Mouse (Mus musculus) lung, postnatal 0 days (tissue): ENCODE results near the gene Paox. TPM values are rescaled to one million over a fixed set of nuclear protein-coding genes. Genes with fewer than 3 reads are reported as not detected.

Experiments
- ATAC-seq: fragments of 200-750 bp; cut with Nextera tagmentation; 2 replicates; pipeline ENCODE4 v1.8.0; 2017; ENCODE audit warnings: moderate library complexity
- DNase-seq: peaks from one replicate; pipeline ENCODE4 v3.0.0-alpha.2; 2016; ENCODE audit warnings: low spot score
- H3K27ac ChIP-seq: fragments of 300-500 bp; sonication (generic); 2 replicates; pipeline ENCODE4 v1.5.1; 2014; ENCODE audit warnings: antibody characterized with exemption, mild to moderate bottlenecking, low read length, mixed read lengths
- H3K27me3 ChIP-seq: fragments of 300-500 bp; sonication (generic); replicated peaks from 2 replicates; pipeline ENCODE4 v1.6.1; 2014; ENCODE audit warnings: low read length, mixed read lengths; ENCODE audit not compliant: insufficient read depth
- H3K36me3 ChIP-seq: fragments of 300-500 bp; sonication (generic); 2 replicates; pipeline ENCODE4 v1.6.1; 2014; ENCODE audit warnings: low read length, mixed read lengths; ENCODE audit not compliant: insufficient read depth
- H3K4me1 ChIP-seq: fragments of 300-500 bp; sonication (generic); 2 replicates; pipeline ENCODE4 v1.6.1; 2014; ENCODE audit warnings: antibody characterized with exemption, low read depth, low read length, mixed read lengths; ENCODE audit not compliant: insufficient read depth
- H3K4me2 ChIP-seq: fragments of 300-500 bp; sonication (generic); replicated peaks from 2 replicates; pipeline ENCODE4 v1.6.1; 2014; ENCODE audit warnings: low read depth, mild to moderate bottlenecking, low read length, moderate library complexity, mixed read lengths
- H3K4me3 ChIP-seq: fragments of 300-500 bp; sonication (generic); 2 replicates; pipeline ENCODE4 v1.5.1; 2014; ENCODE audit warnings: low read depth, low read length
- H3K9ac ChIP-seq: fragments of 300-500 bp; sonication (generic); replicated peaks from 2 replicates; pipeline ENCODE4 v1.6.1; 2014; ENCODE audit warnings: low read depth, mild to moderate bottlenecking
- H3K9me3 ChIP-seq: fragments of 300-500 bp; sonication (generic); 2 replicates; pipeline ENCODE4 v1.6.1; 2016; ENCODE audit warnings: low read length, mixed read lengths
- CTCF ChIP-seq: IDR thresholded peaks from 2 replicates; pipeline ENCODE4 v1.5.1; 2016; ENCODE audit warnings: antibody characterized with exemption, mild to moderate bottlenecking
- EP300 ChIP-seq: IDR thresholded peaks from 2 replicates; pipeline ENCODE4 v1.6.1; 2016; ENCODE audit warnings: antibody characterized with exemption, mild to moderate bottlenecking, control low read depth
- WGBS: fragments of 180-500 bp; shearing (Covaris S2); extraction: QIAGEN DNeasy Blood & Tissue Kit; methylation state at CpG from one replicate; pipeline ENCODE4 v1.1.7; 2014; 5-methylcytosine and 5-hydroxymethylcytosine counted together
- polyA plus RNA-seq: library from polyadenylated mRNA; unstranded; fragments of >200 nt; fragmentation: Nextera tagmentation; extraction: Ambion mirVana; gene quantifications from 2 replicates; pipeline ENCODE4 v1.2.1, GENCODE M21; 2015

The Paox gene
- polyA plus RNA-seq, 1 experiment from 2014 or later: 17.3 TPM

DNA sequence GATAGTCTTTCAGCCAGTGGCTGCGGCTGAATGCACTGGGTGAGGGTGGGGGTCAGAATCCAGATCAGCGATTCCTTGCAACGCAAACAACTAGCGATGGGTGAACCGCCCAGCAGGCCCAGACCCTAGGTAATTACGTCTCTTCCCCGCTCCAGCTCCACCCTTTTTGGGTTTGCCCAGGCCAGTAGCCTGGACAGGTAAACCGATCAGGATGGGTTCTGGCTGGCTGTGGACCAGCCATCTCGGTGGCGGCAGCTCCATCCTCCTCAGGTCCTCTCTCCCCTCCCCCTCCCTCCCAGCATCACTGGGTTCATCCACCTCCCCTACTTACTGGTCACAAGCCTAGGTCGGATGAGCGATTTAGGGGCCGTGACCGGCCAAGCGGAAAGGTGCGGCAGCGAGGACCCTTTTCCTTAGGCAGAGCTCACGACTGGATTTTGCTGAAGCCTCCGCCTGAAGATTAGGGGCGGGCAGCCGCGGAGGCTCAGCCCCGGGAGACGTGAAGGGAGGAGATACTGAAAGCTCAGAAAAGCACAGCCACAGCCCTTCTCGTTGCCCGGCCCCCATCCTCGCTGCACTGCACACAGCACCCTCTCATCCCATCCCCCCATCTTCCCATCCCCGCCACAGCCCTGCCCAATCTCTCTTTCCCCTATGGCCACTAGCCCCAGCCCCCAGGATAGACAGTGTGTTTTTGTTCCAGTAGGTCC is 38.8 kb downstream of the Paox start, which contains the start of gene Sprn:
Gene Sprn, minus strand, starts transcription at position 660 of the 710 bp plus-strand sequence.
- H3K9ac ChIP-seq: no peak within 1 kb of the TSS
- no peak for TF ChIP-seq CTCF
- no peak for TF ChIP-seq EP300
- H3K4me1 ChIP-seq: no peaks in the 10 kb centered on the region
- no peak for DNase-seq
- 4% methylated on average over 28 of the region's 28 CpGs for WGBS
- no peak within 1 kb of the TSS for H3K27ac ChIP-seq
- no peaks in the 10 kb centered on the region for H3K36me3 ChIP-seq
- peaks cover 20% of the 10 kb centered on the region; the same call in 1 of the 2 replicates for H3K27me3 ChIP-seq
- no peak within 1 kb of the TSS for H3K4me3 ChIP-seq
- no peak within 1 kb of the TSS for H3K4me2 ChIP-seq
- H3K9me3 ChIP-seq: no peaks in the 10 kb centered on the region
- no peak for ATAC-seq

DNA sequence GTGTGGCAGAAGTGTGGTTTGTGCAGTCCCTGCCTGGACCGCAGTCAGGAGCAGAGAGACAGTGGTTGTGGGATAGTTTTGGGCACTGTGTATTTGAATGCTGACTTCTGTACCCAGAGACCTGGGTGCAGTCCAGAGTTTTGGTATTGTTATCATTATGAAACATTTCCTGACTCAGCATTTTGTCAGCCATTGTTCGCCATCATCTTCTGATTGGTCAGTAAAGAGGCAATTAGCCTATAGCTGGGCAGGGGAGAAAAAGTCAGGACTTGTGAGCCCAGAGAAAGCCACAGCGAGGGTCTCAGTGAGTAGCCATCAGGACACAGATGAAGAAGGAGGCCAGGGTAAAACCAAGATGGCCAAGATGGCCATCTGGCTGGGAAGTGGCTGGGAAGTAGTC is 44.8 kb downstream of the Paox start:
- Histone ChIP-seq H3K9ac (no peak overlapping the region), H3K4me1 (no peaks in the 10 kb centered on the region), H3K9me3 (no peaks in the 10 kb centered on the region), H3K27ac (no peak overlapping the region), H3K27me3 (0 out of 2 replicates have a peak, but pooled peaks cover under 1% of the 10 kb centered on the region), H3K4me2 (no peak overlapping the region), H3K4me3 (no peak overlapping the region), H3K36me3 (no peaks in the 10 kb centered on the region)
- WGBS: 69% methylated on average over 3 of the region's 3 CpGs
- DNase-seq: no peak
- no peak for ATAC-seq
- TF ChIP-seq EP300 (no peak), CTCF (no peak)

DNA sequence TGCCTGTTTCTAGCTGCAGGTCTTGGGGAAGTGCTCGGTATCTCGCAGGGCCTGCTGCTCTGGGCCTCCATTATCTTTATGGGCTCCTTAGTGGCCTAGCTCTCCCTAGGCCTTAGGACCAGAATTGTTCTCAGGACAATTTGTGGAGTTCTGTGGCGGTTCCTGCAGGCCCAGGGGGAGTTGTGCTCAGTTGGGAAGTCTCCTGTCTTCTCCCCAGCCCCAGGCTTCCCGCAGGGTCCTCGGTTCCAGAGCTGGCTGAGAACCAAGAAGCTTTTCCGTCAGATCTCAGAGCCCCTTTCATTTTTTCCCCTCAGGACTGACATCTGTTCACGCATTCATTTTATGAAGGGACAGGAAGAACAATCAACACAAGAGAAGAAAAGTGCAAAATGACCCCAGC is 49.1 kb downstream of the Paox start, which contains the start of gene Olfr522:
Gene Olfr522, minus strand, starts transcription at position 101 of the 400 bp plus-strand sequence.
- Histone ChIP-seq H3K4me1 (no peaks in the 10 kb centered on the region), H3K27ac (no peak within 1 kb of the TSS), H3K9me3 (no peaks in the 10 kb centered on the region), H3K36me3 (no peaks in the 10 kb centered on the region), H3K4me3 (no peak within 1 kb of the TSS), H3K4me2 (no peak within 1 kb of the TSS), H3K27me3 (no peaks in the 10 kb centered on the region), H3K9ac (no peak within 1 kb of the TSS)
- WGBS: 56% methylated on average over 7 of the region's 7 CpGs
- ATAC-seq (no peak), DNase-seq (no peak)
- no peak for TF ChIP-seq EP300
- TF ChIP-seq CTCF: no peak

- ATAC-seq: no peak
- no peak for DNase-seq
- H3K4me3 ChIP-seq: no peak overlapping the region
- H3K27ac ChIP-seq: no peak overlapping the region
- H3K36me3 ChIP-seq: no peaks in the 10 kb centered on the region
- no peaks in the 10 kb centered on the region for H3K9me3 ChIP-seq
- TF ChIP-seq EP300: no peak
- no peak for TF ChIP-seq CTCF
- H3K9ac ChIP-seq: no peak overlapping the region
- no peak overlapping the region for H3K4me2 ChIP-seq
- H3K27me3 ChIP-seq: no peaks in the 10 kb centered on the region
- H3K4me1 ChIP-seq: no peaks in the 10 kb centered on the region
- 59% methylated on average over 1 of the region's 1 CpGs for WGBS
Observed at GRCm38 (mm10) chr7:140167950-140168349, 52.4 kb downstream of the Paox start.

DNA sequence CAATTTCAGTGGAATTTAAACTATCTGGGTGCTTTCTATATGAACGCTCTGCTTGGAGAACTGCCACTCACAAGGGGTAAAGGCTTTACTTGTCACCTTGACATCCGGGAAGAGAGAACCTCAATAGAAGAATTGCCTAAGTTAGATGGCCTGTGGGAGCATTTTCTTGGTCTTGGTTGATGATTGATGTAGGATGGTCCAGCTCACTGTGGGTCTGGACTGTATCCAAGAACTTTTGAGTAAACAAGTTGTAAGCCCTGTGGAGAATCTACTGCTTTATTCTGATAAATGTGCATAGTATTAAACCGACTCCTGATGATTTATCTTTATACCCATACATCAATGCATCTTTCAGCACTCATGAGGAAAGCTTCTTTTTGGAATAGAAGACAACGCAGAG is 53.8 kb downstream of the Paox start:
- H3K9ac ChIP-seq: no peak overlapping the region
- no peak overlapping the region for H3K4me2 ChIP-seq
- TF ChIP-seq CTCF (no peak), EP300 (no peak)
- H3K27me3 ChIP-seq: no peaks in the 10 kb centered on the region
- H3K4me3 ChIP-seq: no peak overlapping the region
- no peaks in the 10 kb centered on the region for H3K4me1 ChIP-seq
- no peaks in the 10 kb centered on the region for H3K9me3 ChIP-seq
- no peaks in the 10 kb centered on the region for H3K36me3 ChIP-seq
- DNase-seq (no peak), ATAC-seq (no peak)
- H3K27ac ChIP-seq: no peak overlapping the region
- WGBS: 56% methylated on average over 4 of the region's 4 CpGs

DNA sequence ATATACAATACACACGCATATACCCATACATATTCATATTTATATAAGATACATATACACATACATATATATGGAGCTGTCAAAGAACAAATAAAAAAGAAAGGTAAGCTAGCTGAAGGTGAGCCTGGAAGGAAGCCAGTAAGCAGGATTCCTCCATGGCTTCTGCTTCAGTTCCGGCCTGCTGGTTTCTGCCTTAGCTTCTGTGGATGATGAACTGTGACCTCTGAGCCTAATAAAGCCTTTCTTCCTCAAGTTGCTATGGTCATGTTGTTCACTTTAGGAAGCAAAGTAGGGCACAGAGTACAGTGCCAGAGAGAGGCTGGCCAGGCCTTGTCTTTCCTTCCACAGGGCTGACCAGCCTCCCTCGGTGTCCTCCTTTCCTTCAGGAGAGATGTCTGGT is 55.3 kb downstream of the Paox start:
- no peak for TF ChIP-seq EP300
- TF ChIP-seq CTCF: no peak
- H3K4me1 ChIP-seq: no peaks in the 10 kb centered on the region
- H3K27ac ChIP-seq: no peak overlapping the region
- no peaks in the 10 kb centered on the region for H3K36me3 ChIP-seq
- H3K27me3 ChIP-seq: no peaks in the 10 kb centered on the region
- DNase-seq (no peak), ATAC-seq (no peak)
- H3K4me2 ChIP-seq: no peak overlapping the region
- no peaks in the 10 kb centered on the region for H3K9me3 ChIP-seq
- H3K4me3 ChIP-seq: no peak overlapping the region
- 92% methylated on average over 3 of the region's 3 CpGs for WGBS
- H3K9ac ChIP-seq: no peak overlapping the region
